Comparison of ENCODE assay signal across 12 mouse cellular contexts in the genomic region with DNA sequence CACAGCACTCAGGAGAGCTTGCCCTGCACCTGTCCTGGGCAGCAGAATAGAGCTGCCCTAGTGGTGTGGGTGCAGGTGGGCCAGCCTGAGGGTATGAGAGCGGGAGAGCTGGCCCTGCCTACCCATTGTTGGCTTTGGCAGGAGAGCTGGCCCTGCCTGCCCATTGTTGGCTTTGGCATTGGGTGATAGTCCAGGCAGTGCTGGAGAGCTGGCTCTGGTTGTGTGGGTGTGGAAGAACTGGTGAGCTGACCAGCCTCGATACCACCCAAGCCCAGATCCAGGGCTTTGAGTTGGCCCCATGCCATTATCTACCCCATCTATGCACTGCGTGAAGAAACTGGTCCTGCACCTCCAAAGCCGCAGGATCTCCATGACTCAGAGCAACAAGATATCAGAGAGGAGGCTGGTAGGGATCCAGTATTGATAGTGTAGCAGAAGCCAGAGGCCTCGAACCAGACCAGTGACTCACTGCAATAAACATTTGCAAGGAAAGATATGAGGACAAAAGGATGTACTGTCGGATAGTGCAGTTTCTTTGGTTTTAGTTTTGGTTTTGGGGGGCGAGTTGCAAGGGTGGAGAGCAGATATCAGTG.
A peak's percentile ranks its signal among the peaks of the same experiment; 100 is the strongest.
DNase-seq lines count a peak whose midpoint lies in the region; ATAC-seq lines count a peak whose summit lies in the region.
"Had no signal": no experiment of that assay in that cellular context is flagged by ENCODE, and none has a peak within 500 bp of the region (broad histone marks: within the 10 kb centered on the region; RNA-seq: fewer than 3 reads in every experiment).

No protein-coding gene starts in this region.

- 0 out of 2 replicates have a peak, but pooled peaks have one; percentile 27 for ATAC-seq in forebrain, embryonic 13.5 days
- peak; percentile 70 for ATAC-seq in intestine, embryonic 16.5 days
- ATAC-seq in frontal cortex, adult (ENCODE audit: low TSS enrichment) = no peak

- H3K9me3 ChIP-seq in forebrain, embryonic 13.5 days (replicated peaks) = no peaks in the 10 kb centered on the region
- no peaks in the 10 kb centered on the region for H3K9me3 ChIP-seq in forebrain, embryonic 10.5 days
- H3K9me3 ChIP-seq in intestine, embryonic 16.5 days (ENCODE audit: control insufficient read depth, low read length) = no peaks in the 10 kb centered on the region

- H3K9ac ChIP-seq in forebrain, embryonic 13.5 days = no peak overlapping the region
- no peak overlapping the region for H3K9ac ChIP-seq in intestine, embryonic 16.5 days (ENCODE audit: low read depth, low read length)

- no peak overlapping the region for H3K27ac ChIP-seq in forebrain, embryonic 13.5 days
- no peak overlapping the region for H3K27ac ChIP-seq in forebrain, embryonic 10.5 days
- no peak overlapping the region for H3K27ac ChIP-seq in intestine, embryonic 16.5 days (ENCODE audit: low read length)

- DNase-seq in forebrain, embryonic 10.5 days (ENCODE audit: extremely low spot score, low spot score) = no peak
- DNase-seq in 3134 (ENCODE audit: extremely low read depth, insufficient read length, low spot score) (peak; percentile 46), MEL-GATA-1-ER (ENCODE audit: extremely low read depth, low read depth) (peak; percentile 41)
- DNase-seq in left cerebral cortex, adult 11 months (ENCODE audit: low spot score) = no peak
- no peak for DNase-seq in embryo, embryonic 10.5 days (ENCODE audit: low spot score)
- DNase-seq: heart, postnatal 36 days; kidney, postnatal 4 days; lung, postnatal 36 days; right cerebral cortex, postnatal 25 days had no signal

- H3K4me2 ChIP-seq in forebrain, embryonic 13.5 days = no peak overlapping the region
- no peak overlapping the region for H3K4me2 ChIP-seq in intestine, embryonic 16.5 days (ENCODE audit: low read depth, low read length)

- no peaks in the 10 kb centered on the region for H3K36me3 ChIP-seq in forebrain, embryonic 13.5 days (ENCODE audit: poor library complexity, severe bottlenecking)
- H3K36me3 ChIP-seq in forebrain, embryonic 10.5 days (replicated peaks) = peaks cover 12% of the 10 kb centered on the region
- no peaks in the 10 kb centered on the region for H3K36me3 ChIP-seq in intestine, embryonic 16.5 days (ENCODE audit: control insufficient read depth, insufficient read depth, low read length)

- no peak overlapping the region for H3K4me3 ChIP-seq in forebrain, embryonic 13.5 days
- H3K4me3 ChIP-seq in forebrain, embryonic 10.5 days = no peak overlapping the region
- H3K4me3 ChIP-seq in intestine, embryonic 16.5 days (ENCODE audit: low read length) = no peak overlapping the region

- WGBS in forebrain, embryonic 13.5 days = 93% methylated on average over 7 of the region's 7 CpGs
- 90% methylated on average over 7 of the region's 7 CpGs for WGBS in forebrain, embryonic 10.5 days
- WGBS in intestine, embryonic 16.5 days = 71% methylated on average over 7 of the region's 7 CpGs

- no peaks in the 10 kb centered on the region for H3K27me3 ChIP-seq in forebrain, embryonic 13.5 days
- no peaks in the 10 kb centered on the region for H3K27me3 ChIP-seq in forebrain, embryonic 10.5 days (ENCODE audit: poor library complexity, severe bottlenecking)
- H3K27me3 ChIP-seq in intestine, embryonic 16.5 days (replicated peaks; ENCODE audit: control insufficient read depth, insufficient read depth, low read length) = no peaks in the 10 kb centered on the region

- H3K4me1 ChIP-seq in forebrain, embryonic 13.5 days = no peaks in the 10 kb centered on the region
- 0 out of 2 replicates have a peak, but pooled peaks cover 1% of the 10 kb centered on the region for H3K4me1 ChIP-seq in forebrain, embryonic 10.5 days
- H3K4me1 ChIP-seq in intestine, embryonic 16.5 days (ENCODE audit: control insufficient read depth, insufficient read depth, low read length) = 0 out of 2 replicates have a peak, but pooled peaks cover 7% of the 10 kb centered on the region

Comparison
In these comparisons a context has a peak if more than half of its experiments do, and no peak if none do; other contexts are left out.
1. DNase-seq: peak in 3134 (single experiment) and MEL-GATA-1-ER (single experiment); none in forebrain, embryonic 10.5 days (single experiment), left cerebral cortex, adult 11 months (single experiment) and embryo, embryonic 10.5 days (single experiment).